Mouse (Mus musculus): ENCODE data around the gene Slc25a47. TPM values are rescaled to one million over a fixed set of nuclear protein-coding genes. Genes with fewer than 3 reads are reported as not detected.

Slc25a47 gene
- polyA plus RNA-seq, 1 experiment from 2014 or later = 481 TPM

DNA sequence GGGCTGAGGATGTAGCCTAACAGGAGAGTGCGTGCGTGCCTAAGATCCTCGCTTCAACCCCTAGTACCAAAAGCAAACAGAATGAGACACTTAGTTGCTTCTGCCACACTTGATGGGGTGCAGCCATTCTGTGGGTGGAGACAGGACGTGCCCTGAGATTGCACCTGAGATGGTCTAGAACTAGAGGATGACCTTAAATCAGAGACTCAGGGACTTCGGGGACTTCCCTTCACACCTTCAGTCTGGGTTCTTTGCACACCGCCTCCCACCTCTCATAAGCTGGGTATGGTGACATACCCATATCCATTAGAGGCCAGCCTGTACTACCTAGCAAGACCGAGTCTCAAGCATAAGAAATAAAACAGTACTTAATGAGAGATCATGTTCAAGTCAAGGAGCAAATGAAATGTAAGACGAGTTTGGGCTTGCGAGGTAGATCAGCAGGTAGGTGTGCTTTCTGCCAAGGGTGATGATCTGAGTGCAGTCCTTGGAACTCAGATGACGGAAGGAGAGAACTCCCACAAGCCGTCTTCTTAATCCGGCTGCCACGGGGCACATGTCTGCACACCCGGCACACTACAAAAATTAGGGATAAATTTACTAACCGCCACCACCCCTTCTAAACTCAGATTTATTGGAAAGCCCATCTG is 11.5 kb upstream of the Slc25a47 start:
- Histone ChIP-seq H3K9ac (replicated peaks) (no peak overlapping the region), H3K27me3 (ENCODE audit: insufficient read depth, low read length) (no peaks in the 10 kb centered on the region), H3K4me1 (ENCODE audit: insufficient read depth) (no peaks in the 10 kb centered on the region), H3K9me3 (ENCODE audit: low read length) (no peaks in the 10 kb centered on the region), H3K27ac (ENCODE audit: low read depth) (no peak overlapping the region), H3K4me3 (ENCODE audit: low read depth, low read length) (no peak overlapping the region), H3K36me3 (replicated peaks; ENCODE audit: insufficient read depth, low read length) (0 out of 2 replicates have a peak, but pooled peaks cover 5% of the 10 kb centered on the region), H3K4me2 (ENCODE audit: low read depth, low read length) (no peak overlapping the region)
- ATAC-seq = no peak
- no peak for TF ChIP-seq CTCF (IDR thresholded peaks at IDR 0.05; ENCODE audit: low read depth)
- no peak for TF ChIP-seq EP300 (IDR thresholded peaks at IDR 0.05; ENCODE audit: low read depth)
- DNase-seq = no peak
- 90% methylated on average over 15 of the region's 15 CpGs for WGBS (ENCODE audit: insufficient replicate concordance)

GRCm38 (mm10) chr12:108825561-108826224 is 10.2 kb upstream of the Slc25a47 start:
- Histone ChIP-seq H3K9ac (replicated peaks) (no peak overlapping the region), H3K4me3 (ENCODE audit: low read depth, low read length) (no peak overlapping the region), H3K27me3 (ENCODE audit: insufficient read depth, low read length) (no peaks in the 10 kb centered on the region), H3K9me3 (ENCODE audit: low read length) (no peaks in the 10 kb centered on the region), H3K4me2 (ENCODE audit: low read depth, low read length) (no peak overlapping the region), H3K36me3 (replicated peaks; ENCODE audit: insufficient read depth, low read length) (0 out of 2 replicates have a peak, but pooled peaks cover 5% of the 10 kb centered on the region), H3K4me1 (ENCODE audit: insufficient read depth) (no peaks in the 10 kb centered on the region), H3K27ac (ENCODE audit: low read depth) (no peak overlapping the region)
- ATAC-seq = no peak
- no peak for DNase-seq
- no peak for TF ChIP-seq CTCF (IDR thresholded peaks at IDR 0.05; ENCODE audit: low read depth)
- no peak for TF ChIP-seq EP300 (IDR thresholded peaks at IDR 0.05; ENCODE audit: low read depth)
- 88% methylated on average over 13 of the region's 13 CpGs for WGBS (ENCODE audit: insufficient replicate concordance)

DNA sequence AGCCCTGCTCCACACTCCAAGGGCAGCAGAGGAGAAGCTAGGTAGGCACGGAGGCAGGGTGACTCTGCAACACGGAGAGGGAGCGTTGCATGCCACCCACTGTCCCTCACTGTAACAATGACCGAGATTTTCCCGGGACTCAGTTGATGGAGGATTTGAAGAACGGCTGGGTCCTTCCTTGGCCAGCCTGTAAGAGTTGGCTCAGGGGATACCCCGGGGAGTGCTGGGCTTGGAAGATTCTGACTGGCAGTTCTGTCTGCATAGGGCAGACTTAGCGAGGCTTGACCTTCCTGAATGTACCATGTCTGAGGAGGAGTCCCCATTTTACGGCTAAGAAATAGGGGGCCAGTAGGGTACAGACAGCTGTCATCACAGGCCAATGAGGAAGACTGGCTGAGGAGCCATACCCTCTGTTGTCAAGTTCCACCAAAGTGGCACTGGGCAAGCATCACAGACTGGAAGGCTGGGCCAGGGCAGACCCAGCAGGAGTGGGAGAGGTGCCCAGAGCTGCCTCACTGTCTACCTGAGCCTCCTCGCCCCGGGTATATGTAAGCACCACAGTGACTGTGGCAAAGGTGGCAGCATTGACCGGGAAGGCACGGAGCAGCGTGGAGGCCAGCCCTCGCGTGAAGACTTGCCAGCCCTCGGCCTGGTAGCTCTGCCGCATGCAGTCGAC is 9.4 kb upstream of the Slc25a47 start:
- 92% methylated on average over 19 of the region's 19 CpGs for WGBS (ENCODE audit: insufficient replicate concordance)
- ATAC-seq = no peak
- Histone ChIP-seq H3K4me3 (ENCODE audit: low read depth, low read length) (no peak overlapping the region), H3K27me3 (ENCODE audit: insufficient read depth, low read length) (no peaks in the 10 kb centered on the region), H3K27ac (ENCODE audit: low read depth) (no peak overlapping the region), H3K4me1 (ENCODE audit: insufficient read depth) (no peaks in the 10 kb centered on the region), H3K4me2 (ENCODE audit: low read depth, low read length) (no peak overlapping the region), H3K9ac (replicated peaks) (no peak overlapping the region), H3K9me3 (ENCODE audit: low read length) (no peaks in the 10 kb centered on the region), H3K36me3 (replicated peaks; ENCODE audit: insufficient read depth, low read length) (0 out of 2 replicates have a peak, but pooled peaks cover 5% of the 10 kb centered on the region)
- no peak for DNase-seq
- TF ChIP-seq EP300 (IDR thresholded peaks at IDR 0.05; ENCODE audit: low read depth) (no peak), CTCF (IDR thresholded peaks at IDR 0.05; ENCODE audit: low read depth) (no peak)

GRCm38 (mm10) chr12:108826958-108827535 is 8.8 kb upstream of the Slc25a47 start:
- Histone ChIP-seq H3K36me3 (replicated peaks; ENCODE audit: insufficient read depth, low read length) (0 out of 2 replicates have a peak, but pooled peaks cover 5% of the 10 kb centered on the region), H3K27me3 (ENCODE audit: insufficient read depth, low read length) (no peaks in the 10 kb centered on the region), H3K4me3 (ENCODE audit: low read depth, low read length) (no peak overlapping the region), H3K4me1 (ENCODE audit: insufficient read depth) (peaks cover 4% of the 10 kb centered on the region), H3K4me2 (ENCODE audit: low read depth, low read length) (no peak overlapping the region), H3K27ac (ENCODE audit: low read depth) (no peak overlapping the region), H3K9me3 (ENCODE audit: low read length) (no peaks in the 10 kb centered on the region), H3K9ac (replicated peaks) (no peak overlapping the region)
- WGBS (ENCODE audit: insufficient replicate concordance) = 92% methylated on average over 28 of the region's 28 CpGs
- no peak for TF ChIP-seq CTCF (IDR thresholded peaks at IDR 0.05; ENCODE audit: low read depth)
- TF ChIP-seq EP300 (IDR thresholded peaks at IDR 0.05; ENCODE audit: low read depth) = no peak
- DNase-seq (no peak), ATAC-seq (no peak)

DNA sequence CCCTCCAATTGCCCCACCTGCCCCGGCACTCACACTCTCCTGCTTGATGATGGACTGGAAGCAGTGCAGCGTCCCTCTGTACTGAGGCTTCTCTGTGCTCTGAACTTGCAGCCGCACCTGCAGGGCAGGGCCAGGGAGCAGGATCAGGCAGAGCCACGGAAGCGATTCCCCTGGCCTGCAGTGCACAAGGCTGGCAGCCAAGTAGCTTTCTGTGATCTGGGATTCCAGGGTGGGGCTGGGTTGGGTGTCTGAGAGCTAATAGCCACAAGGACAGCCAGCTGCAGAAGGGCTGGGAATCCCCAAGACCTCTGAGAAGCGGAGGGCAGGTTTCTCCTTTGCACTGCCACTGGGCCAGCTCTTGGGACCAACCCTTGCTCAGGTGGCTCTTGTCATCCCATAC is 8.2 kb upstream of the Slc25a47 start:
- Histone ChIP-seq H3K27me3 (ENCODE audit: insufficient read depth, low read length) (no peaks in the 10 kb centered on the region), H3K9me3 (ENCODE audit: low read length) (no peaks in the 10 kb centered on the region), H3K27ac (ENCODE audit: low read depth) (no peak overlapping the region), H3K4me2 (ENCODE audit: low read depth, low read length) (no peak overlapping the region), H3K4me1 (ENCODE audit: insufficient read depth) (peaks cover 8% of the 10 kb centered on the region), H3K4me3 (ENCODE audit: low read depth, low read length) (no peak overlapping the region), H3K9ac (replicated peaks) (no peak overlapping the region), H3K36me3 (replicated peaks; ENCODE audit: insufficient read depth, low read length) (0 out of 2 replicates have a peak, but pooled peaks cover 5% of the 10 kb centered on the region)
- DNase-seq (no peak), ATAC-seq (no peak)
- 95% methylated on average over 6 of the region's 6 CpGs for WGBS (ENCODE audit: insufficient replicate concordance)
- TF ChIP-seq EP300 (IDR thresholded peaks at IDR 0.05; ENCODE audit: low read depth) = no peak
- no peak for TF ChIP-seq CTCF (IDR thresholded peaks at IDR 0.05; ENCODE audit: low read depth)

GRCm38 (mm10) chr12:108829636-108830035 is 6.2 kb upstream of the Slc25a47 start:
- Histone ChIP-seq H3K4me2 (ENCODE audit: low read depth, low read length) (no peak overlapping the region), H3K36me3 (replicated peaks; ENCODE audit: insufficient read depth, low read length) (0 out of 2 replicates have a peak, but pooled peaks cover 5% of the 10 kb centered on the region), H3K4me3 (ENCODE audit: low read depth, low read length) (no peak overlapping the region), H3K27me3 (ENCODE audit: insufficient read depth, low read length) (no peaks in the 10 kb centered on the region), H3K9ac (replicated peaks) (no peak overlapping the region), H3K4me1 (ENCODE audit: insufficient read depth) (peaks cover 11% of the 10 kb centered on the region), H3K27ac (ENCODE audit: low read depth) (no peak overlapping the region), H3K9me3 (ENCODE audit: low read length) (no peaks in the 10 kb centered on the region)
- TF ChIP-seq CTCF (IDR thresholded peaks at IDR 0.05; ENCODE audit: low read depth) (no peak), EP300 (IDR thresholded peaks at IDR 0.05; ENCODE audit: low read depth) (no peak)
- no peak for ATAC-seq
- WGBS (ENCODE audit: insufficient replicate concordance) = 78% methylated on average over 5 of the region's 5 CpGs
- no peak for DNase-seq

Measured in liver, postnatal 0 days (tissue).